23 mouse cellular contexts compared by ENCODE assay signal in genomic region chr2:93991336-93991735, GRCm38 (mm10). TPM values are rescaled to one million over a fixed set of nuclear protein-coding genes. Genes with fewer than 3 reads are reported as not detected.
DNase-seq lines count a peak whose midpoint lies in the region; ATAC-seq and TF ChIP-seq lines count a peak whose summit lies in the region.
"Had no signal": no experiment of that assay in that cellular context is flagged by ENCODE, and none has a peak within 500 bp of the region (broad histone marks: within the 10 kb centered on the region; RNA-seq: fewer than 3 reads in every experiment).

No protein-coding gene starts in this region.

- ATAC-seq in forebrain, embryonic 12.5 days (ENCODE audit: low FRiP score) = no peak
- no peak; the same call in 1 of the 2 replicates for ATAC-seq in heart, embryonic 16.5 days (replicated peaks; ENCODE audit: extremely low read depth, insufficient read depth, low FRiP score)
- ATAC-seq in liver, postnatal 0 days = no peak
- ATAC-seq in forebrain, embryonic 15.5 days (replicated peaks) = no peak
- ATAC-seq in megakaryocyte, adult 5-6 weeks (ENCODE audit: poor library complexity, severe bottlenecking) = no peak
- ATAC-seq: CD4-positive, CD25-positive, alpha-beta regulatory T cell, adult 4 months; hindbrain, postnatal 0 days had no signal

- H3K27me3 ChIP-seq in forebrain, embryonic 12.5 days = no peaks in the 10 kb centered on the region
- no peaks in the 10 kb centered on the region for H3K27me3 ChIP-seq in forebrain, embryonic 10.5 days (ENCODE audit: poor library complexity, severe bottlenecking)
- no peaks in the 10 kb centered on the region for H3K27me3 ChIP-seq in heart, embryonic 16.5 days (ENCODE audit: control insufficient read depth, insufficient read depth, low read length)
- no peaks in the 10 kb centered on the region for H3K27me3 ChIP-seq in liver, postnatal 0 days (ENCODE audit: insufficient read depth, low read length)
- no peaks in the 10 kb centered on the region for H3K27me3 ChIP-seq in forebrain, embryonic 15.5 days
- H3K27me3 ChIP-seq: embryonic facial prominence, embryonic 13.5 days; limb, embryonic 13.5 days; midbrain, embryonic 12.5 days had no signal

- H3K9me3 ChIP-seq in forebrain, embryonic 12.5 days = no peaks in the 10 kb centered on the region
- no peaks in the 10 kb centered on the region for H3K9me3 ChIP-seq in forebrain, embryonic 10.5 days
- no peaks in the 10 kb centered on the region for H3K9me3 ChIP-seq in heart, embryonic 16.5 days (replicated peaks; ENCODE audit: control insufficient read depth, low read length)
- H3K9me3 ChIP-seq in liver, postnatal 0 days (ENCODE audit: low read length) = no peaks in the 10 kb centered on the region
- no peaks in the 10 kb centered on the region for H3K9me3 ChIP-seq in forebrain, embryonic 15.5 days
- H3K9me3 ChIP-seq: embryonic facial prominence, embryonic 13.5 days; G1E; limb, embryonic 13.5 days; midbrain, embryonic 12.5 days had no signal

- TF ChIP-seq EP300 in liver, postnatal 0 days (IDR thresholded peaks at IDR 0.05; ENCODE audit: low read depth) = no peak

- H3K4me3 ChIP-seq in forebrain, embryonic 12.5 days (replicated peaks) = no peak overlapping the region
- H3K4me3 ChIP-seq in forebrain, embryonic 10.5 days = no peak overlapping the region
- no peak overlapping the region for H3K4me3 ChIP-seq in heart, embryonic 16.5 days (ENCODE audit: low read length)
- H3K4me3 ChIP-seq in liver, postnatal 0 days (ENCODE audit: low read depth, low read length) = no peak overlapping the region
- H3K4me3 ChIP-seq in forebrain, embryonic 15.5 days = no peak overlapping the region
- H3K4me3 ChIP-seq: embryonic facial prominence, embryonic 13.5 days; limb, embryonic 13.5 days; midbrain, embryonic 12.5 days had no signal

- H3K9ac ChIP-seq in forebrain, embryonic 12.5 days = no peak overlapping the region
- no peak overlapping the region for H3K9ac ChIP-seq in heart, embryonic 16.5 days (ENCODE audit: low read length)
- no peak overlapping the region for H3K9ac ChIP-seq in liver, postnatal 0 days (replicated peaks)
- H3K9ac ChIP-seq in forebrain, embryonic 15.5 days (replicated peaks) = no peak overlapping the region; the same call in 1 of the 2 replicates
- H3K9ac ChIP-seq: embryonic facial prominence, embryonic 13.5 days; limb, embryonic 13.5 days; midbrain, embryonic 12.5 days had no signal

- H3K4me1 ChIP-seq in forebrain, embryonic 12.5 days = peaks cover 14% of the 10 kb centered on the region
- H3K4me1 ChIP-seq in forebrain, embryonic 10.5 days = peaks cover 17% of the 10 kb centered on the region
- H3K4me1 ChIP-seq in heart, embryonic 16.5 days (ENCODE audit: control insufficient read depth, insufficient read depth, low read length) = peaks cover 17% of the 10 kb centered on the region
- H3K4me1 ChIP-seq in liver, postnatal 0 days (ENCODE audit: insufficient read depth) = no peaks in the 10 kb centered on the region
- peaks cover 27% of the 10 kb centered on the region for H3K4me1 ChIP-seq in forebrain, embryonic 15.5 days
- H3K4me1 ChIP-seq: limb, embryonic 13.5 days had no signal

- H3K4me2 ChIP-seq in forebrain, embryonic 12.5 days = no peak overlapping the region
- no peak overlapping the region for H3K4me2 ChIP-seq in heart, embryonic 16.5 days (ENCODE audit: low read depth, low read length)
- no peak overlapping the region for H3K4me2 ChIP-seq in liver, postnatal 0 days (ENCODE audit: low read depth, low read length)
- H3K4me2 ChIP-seq in forebrain, embryonic 15.5 days (replicated peaks) = no peak overlapping the region
- H3K4me2 ChIP-seq: embryonic facial prominence, embryonic 13.5 days; limb, embryonic 13.5 days; midbrain, embryonic 12.5 days had no signal

- 88% methylated on average over 3 of the region's 3 CpGs for WGBS in forebrain, embryonic 12.5 days
- 85% methylated on average over 3 of the region's 3 CpGs for WGBS in forebrain, embryonic 10.5 days
- 39% methylated on average over 3 of the region's 3 CpGs for WGBS in heart, embryonic 16.5 days
- 67% methylated on average over 3 of the region's 3 CpGs for WGBS in liver, postnatal 0 days (ENCODE audit: insufficient replicate concordance)
- 94% methylated on average over 3 of the region's 3 CpGs for WGBS in forebrain, embryonic 15.5 days

- TF ChIP-seq CTCF in liver, postnatal 0 days (IDR thresholded peaks at IDR 0.05; ENCODE audit: low read depth) = no peak

- H3K27ac ChIP-seq in forebrain, embryonic 12.5 days = peak overlapping the region; percentile 53; the same call in 1 of the 2 replicates
- no peak overlapping the region for H3K27ac ChIP-seq in forebrain, embryonic 10.5 days
- H3K27ac ChIP-seq in heart, embryonic 16.5 days (ENCODE audit: low read length) = peak overlapping the region; percentile 15
- 0 out of 2 replicates have a peak overlapping the region, but pooled peaks have one; percentile 55 for H3K27ac ChIP-seq in liver, postnatal 0 days (ENCODE audit: low read depth)
- peak overlapping the region; percentile 88 for H3K27ac ChIP-seq in forebrain, embryonic 15.5 days (replicated peaks)
- H3K27ac ChIP-seq: embryonic facial prominence, embryonic 13.5 days; hindbrain, postnatal 0 days; limb, embryonic 13.5 days; midbrain, embryonic 12.5 days had no signal

- intact Hi-C loops in heart, postnatal 36 days (cut with DNase I) = no loop called here

- peaks cover 79% of the 10 kb centered on the region for H3K36me3 ChIP-seq in forebrain, embryonic 12.5 days (replicated peaks)
- peaks cover 98% of the 10 kb centered on the region for H3K36me3 ChIP-seq in forebrain, embryonic 10.5 days (replicated peaks)
- H3K36me3 ChIP-seq in heart, embryonic 16.5 days (ENCODE audit: control insufficient read depth, insufficient read depth) = peaks cover 37% of the 10 kb centered on the region
- peaks cover 61% of the 10 kb centered on the region for H3K36me3 ChIP-seq in liver, postnatal 0 days (replicated peaks; ENCODE audit: insufficient read depth, low read length)
- peaks cover 33% of the 10 kb centered on the region for H3K36me3 ChIP-seq in forebrain, embryonic 15.5 days

- no peak for DNase-seq in forebrain, embryonic 10.5 days (ENCODE audit: extremely low spot score, low spot score)
- DNase-seq in heart, postnatal 36 days = no peak
- no peak for DNase-seq in liver, postnatal 0 days
- DNase-seq in liver = no peak
- DNase-seq: cerebellum, adult 9-10 months; kidney, adult 11 months; kidney, postnatal 14 days; thymus, postnatal 36 days had no signal

RNA-seq across cellular contexts. Expression of gene Gm27027, which starts 4.8 kb away (rescaled TPM):
- not detected in 2 replicates for polyA plus RNA-seq in forebrain, embryonic 12.5 days (2016; fragmentation: Nextera tagmentation; extraction: Ambion mirVana)
- polyA plus RNA-seq in forebrain, embryonic 10.5 days (2016; fragmentation: Nextera tagmentation; extraction: Ambion mirVana) = not detected in 2 replicates
- polyA plus RNA-seq in heart, embryonic 16.5 days (2015; fragmentation: Nextera tagmentation; extraction: Ambion mirVana) = not detected in 2 replicates
- not detected for total RNA-seq in heart, postnatal 36 days (2021)
- not detected in 2 replicates for polyA plus RNA-seq in liver, postnatal 0 days (2015; fragmentation: Nextera tagmentation; extraction: Ambion mirVana)
- polyA plus RNA-seq in forebrain, embryonic 15.5 days (2015; fragmentation: Nextera tagmentation; extraction: Ambion mirVana) = not detected in 2 replicates
- total RNA-seq in megakaryocyte, adult 5-6 weeks (2015) = not detected in 2 replicates
- not detected in 2 replicates for total RNA-seq in megakaryocyte, adult 5-6 weeks (2017)
- total RNA-seq: adrenal gland, postnatal 4 days; G1E; hindbrain, postnatal 0 days; left cerebral cortex, adult 8-10 months had no signal
- polyA plus RNA-seq: CD4-positive, CD25-positive, alpha-beta regulatory T cell, adult 4 months; cortical plate, adult 2 months; embryonic facial prominence, embryonic 13.5 days; G1E; gonadal fat pad, adult 2 months; hindbrain, postnatal 0 days; limb, embryonic 13.5 days; midbrain, embryonic 12.5 days; testis, adult 2 months had no signal

RNA-seq across cellular contexts. Expression of gene Alkbh3, which starts 19.3 kb away (rescaled TPM):
- 52.3 and 55.9 TPM in 2 replicates for polyA plus RNA-seq in forebrain, embryonic 12.5 days (2016; fragmentation: Nextera tagmentation; extraction: Ambion mirVana)
- polyA plus RNA-seq in forebrain, embryonic 10.5 days (2016; fragmentation: Nextera tagmentation; extraction: Ambion mirVana) = 48.8 and 49.5 TPM in 2 replicates
- polyA plus RNA-seq in heart, embryonic 16.5 days (2015; fragmentation: Nextera tagmentation; extraction: Ambion mirVana) = 64.8 and 71.5 TPM in 2 replicates
- total RNA-seq in heart, postnatal 36 days (2021) = 10 to 100 TPM; 54.1 to 56.6 TPM
- 24.8 and 28.9 TPM in 2 replicates for polyA plus RNA-seq in liver, postnatal 0 days (2015; fragmentation: Nextera tagmentation; extraction: Ambion mirVana)
- 54.9 and 58.1 TPM in 2 replicates for polyA plus RNA-seq in forebrain, embryonic 15.5 days (2015; fragmentation: Nextera tagmentation; extraction: Ambion mirVana)
- 64.3 and 71.6 TPM in 2 replicates for total RNA-seq in megakaryocyte, adult 5-6 weeks (2015)
- total RNA-seq in megakaryocyte, adult 5-6 weeks (2017) = 26.0 and 27.2 TPM in 2 replicates

RNA-seq across cellular contexts. Expression of gene Gm13889, which starts 34.3 kb away (rescaled TPM):
- polyA plus RNA-seq in forebrain, embryonic 12.5 days (2016; fragmentation: Nextera tagmentation; extraction: Ambion mirVana) = 22.1 and 25.3 TPM in 2 replicates
- 1.5 and 1.6 TPM in 2 replicates for polyA plus RNA-seq in forebrain, embryonic 10.5 days (2016; fragmentation: Nextera tagmentation; extraction: Ambion mirVana)
- 7.1 and 9.0 TPM in 2 replicates for polyA plus RNA-seq in heart, embryonic 16.5 days (2015; fragmentation: Nextera tagmentation; extraction: Ambion mirVana)
- 1 to 10 TPM; 8.4 to 9.7 TPM for total RNA-seq in heart, postnatal 36 days (2021)
- polyA plus RNA-seq in liver, postnatal 0 days (2015; fragmentation: Nextera tagmentation; extraction: Ambion mirVana) = 5.2 and 6.1 TPM in 2 replicates
- polyA plus RNA-seq in forebrain, embryonic 15.5 days (2015; fragmentation: Nextera tagmentation; extraction: Ambion mirVana) = 24.2 and 26.7 TPM in 2 replicates
- 0.11 TPM in 1 of 2 replicates, not detected in the other for total RNA-seq in megakaryocyte, adult 5-6 weeks (2015)
- total RNA-seq in megakaryocyte, adult 5-6 weeks (2017) = 0.51 TPM in 1 of 2 replicates, not detected in the other
- total RNA-seq: G1E had no signal
- polyA plus RNA-seq: CD4-positive, CD25-positive, alpha-beta regulatory T cell, adult 4 months had no signal
